Mouse (Mus musculus) Patski (cell line): ENCODE data around the gene Ppp1r12c. TPM values are rescaled to one million over a fixed set of nuclear protein-coding genes. Genes with fewer than 3 reads are reported as not detected.
A peak's percentile ranks its signal among the peaks of the same experiment; 100 is the strongest.

ENCODE experiments used
- ATAC-seq: fragments of 100-300 bp; one replicate; pipeline ENCODE4 v1.8.0; 2021
- CTCF ChIA-PET: fragments of 350-600 bp; sonication (Branson Sonifier 250); formaldehyde crosslinking; loops from one replicate; lab custom pipeline; 2022; ENCODE audit warnings: inconsistent platforms; lab: Charles Lee
- POLR2A ChIA-PET: fragments of 350-600 bp; sonication (Branson Sonifier 250); formaldehyde crosslinking; loops from one replicate; lab custom pipeline; 2022; ENCODE audit warnings: antibody characterized with exemption, inconsistent platforms; lab: Charles Lee
- DNase-seq: peaks from one replicate; pipeline ENCODE4 v3.0.0-alpha.2; 2011; ENCODE audit warnings: low read depth, low spot score
- H3K27me3 ChIP-seq: fragments of 371-371 bp; one replicate; pipeline ENCODE4 v1.5.1; 2021
- CTCF ChIP-seq: fragments of 100-300 bp; IDR thresholded peaks from one replicate; pipeline ENCODE4 v1.5.1; 2021
- in situ Hi-C: fragments of 300-500 bp; cut with MboI; formaldehyde crosslinking; loops from 3 replicates; pipeline ENCODE4 v1.11.1; 2018; ENCODE audit warnings: low pct_unique_long_range_greater_than_20kb, mixed read lengths
- polyA plus RNA-seq: library from polyadenylated mRNA; unstranded; gene quantifications from one replicate; pipeline ENCODE4 v1.2.3, GENCODE M21; 2021

Ppp1r12c gene
- polyA plus RNA-seq, 1 experiment from 2014 or later, result 85.2 TPM

DNA sequence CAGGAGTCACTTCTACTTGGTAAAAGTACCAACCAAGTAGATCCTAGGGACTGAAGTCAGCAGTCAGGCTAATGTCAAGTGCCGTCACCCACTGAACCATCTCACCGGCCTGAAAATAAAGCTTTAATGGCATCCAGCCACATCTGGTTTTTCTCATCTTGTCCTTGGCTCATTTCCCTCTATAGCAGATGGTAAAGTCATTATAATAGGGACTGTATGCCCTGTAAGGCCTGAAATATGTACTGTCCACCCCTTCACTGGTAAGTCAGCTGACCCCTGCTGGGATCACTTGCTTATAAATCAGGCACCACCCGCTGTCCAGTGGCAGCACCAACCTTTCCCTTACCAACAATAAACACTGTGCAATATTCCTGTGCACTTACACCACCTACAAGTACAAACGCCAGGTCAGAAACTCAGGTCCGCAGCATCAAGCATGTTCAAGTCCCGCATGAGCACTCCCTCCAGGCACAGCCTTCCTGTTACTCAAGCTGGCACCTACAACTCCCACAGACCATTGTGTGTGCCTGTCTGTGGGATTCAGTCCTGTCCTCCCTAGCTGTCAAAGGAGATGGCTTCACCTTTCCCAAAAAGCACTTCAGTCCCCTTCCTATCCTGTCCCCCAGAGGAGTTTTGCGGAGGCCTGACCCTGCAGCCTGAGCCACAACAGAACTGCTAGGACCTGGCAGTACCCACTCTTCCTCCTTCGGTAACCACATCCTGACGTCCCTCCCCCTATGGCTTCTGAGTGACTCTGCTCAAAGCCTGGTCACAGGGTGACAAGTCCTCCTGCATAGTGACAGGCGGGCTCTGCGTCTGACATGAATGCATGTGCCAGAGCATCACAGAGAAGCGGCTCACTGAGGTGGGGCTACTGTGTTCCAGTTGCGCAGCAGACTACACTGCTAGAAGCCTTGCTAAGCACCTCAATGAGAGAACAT, 8.9 kb downstream of the Ppp1r12c start:
- in situ Hi-C loops, result no loop called here
- DNase-seq (no peak), ATAC-seq (no peak)
- POLR2A ChIA-PET, result interaction anchor here (0.7 kb wide), 1 partner anchor 796 kb away, joined by 5 read pairs; no protein-coding TSS in a partner anchor
- H3K27me3 ChIP-seq, result no peaks in the 10 kb centered on the region
- TF ChIP-seq CTCF, result no peak
- CTCF ChIA-PET, result interaction anchor here (1.0 kb wide), 1 partner anchor 31 kb away, joined by 3 read pairs; the partner anchor contains the start of gene Tnni3

GRCm38 (mm10) chr7:4491308-4491707, 10.2 kb downstream of the Ppp1r12c start:
- POLR2A ChIA-PET, result interaction anchor here (1.1 kb wide), 1 partner anchor 10 kb away, joined by 3 read pairs; the partner anchor contains the start of gene Ppp1r12c
- CTCF ChIA-PET, result interaction anchor here (0.8 kb wide), 1 partner anchor 11 kb away, joined by 3 read pairs; no protein-coding TSS in a partner anchor
- DNase-seq (no peak), ATAC-seq (no peak)
- in situ Hi-C loops, result no loop called here
- no peak for TF ChIP-seq CTCF
- H3K27me3 ChIP-seq, result no peaks in the 10 kb centered on the region

GRCm38 (mm10) chr7:4482281-4482680, 19.2 kb downstream of the Ppp1r12c start:
- no peak for DNase-seq
- ChIA-PET POLR2A (no interaction called here), CTCF (no interaction called here)
- in situ Hi-C loops, result no loop called here
- TF ChIP-seq CTCF, result no peak
- no peaks in the 10 kb centered on the region for H3K27me3 ChIP-seq
- ATAC-seq, result peak; percentile 6

DNA sequence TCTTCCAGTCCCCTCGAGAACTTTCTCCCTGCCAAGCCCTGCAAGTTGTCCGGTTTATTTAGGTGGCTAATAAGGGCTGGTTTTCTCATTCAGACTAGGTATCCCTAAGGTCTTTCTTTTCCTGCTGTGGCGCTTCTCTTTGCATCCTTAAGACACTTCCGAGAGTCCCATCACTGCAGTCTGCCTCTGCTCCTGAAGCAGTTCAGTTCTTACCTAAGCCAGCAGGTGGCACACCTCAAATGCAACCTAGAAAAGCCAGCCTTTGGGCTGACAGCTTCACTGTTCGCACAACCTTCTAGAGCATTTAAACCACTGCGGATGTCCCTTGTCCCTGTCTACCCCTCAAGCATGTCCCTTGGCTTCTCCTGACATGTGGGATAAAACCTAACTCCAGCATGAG, 21.8 kb downstream of the Ppp1r12c start:
- no peak for ATAC-seq
- TF ChIP-seq CTCF, result no peak
- CTCF ChIA-PET, result interaction anchor here (0.8 to 4.4 kb wide), 3 partner anchors 12 to 22 kb away, joined by 3 to 12 read pairs (median 3); partner anchors contain the start of gene Ppp1r12c
- peaks cover 4% of the 10 kb centered on the region for H3K27me3 ChIP-seq
- DNase-seq, result no peak
- POLR2A ChIA-PET, result no interaction called here
- in situ Hi-C loops, result no loop called here

- CTCF ChIA-PET, result interaction anchor here (1.0 to 4.4 kb wide), 2 partner anchors 11 to 16 kb away, joined by 3 to 12 read pairs; no protein-coding TSS in a partner anchor
- DNase-seq (no peak), ATAC-seq (no peak)
- POLR2A ChIA-PET, result no interaction called here
- in situ Hi-C loops, result no loop called here
- TF ChIP-seq CTCF, result no peak
- peaks cover 4% of the 10 kb centered on the region for H3K27me3 ChIP-seq
Observed at GRCm38 (mm10) chr7:4478796-4479291, 22.6 kb downstream of the Ppp1r12c start.

DNA sequence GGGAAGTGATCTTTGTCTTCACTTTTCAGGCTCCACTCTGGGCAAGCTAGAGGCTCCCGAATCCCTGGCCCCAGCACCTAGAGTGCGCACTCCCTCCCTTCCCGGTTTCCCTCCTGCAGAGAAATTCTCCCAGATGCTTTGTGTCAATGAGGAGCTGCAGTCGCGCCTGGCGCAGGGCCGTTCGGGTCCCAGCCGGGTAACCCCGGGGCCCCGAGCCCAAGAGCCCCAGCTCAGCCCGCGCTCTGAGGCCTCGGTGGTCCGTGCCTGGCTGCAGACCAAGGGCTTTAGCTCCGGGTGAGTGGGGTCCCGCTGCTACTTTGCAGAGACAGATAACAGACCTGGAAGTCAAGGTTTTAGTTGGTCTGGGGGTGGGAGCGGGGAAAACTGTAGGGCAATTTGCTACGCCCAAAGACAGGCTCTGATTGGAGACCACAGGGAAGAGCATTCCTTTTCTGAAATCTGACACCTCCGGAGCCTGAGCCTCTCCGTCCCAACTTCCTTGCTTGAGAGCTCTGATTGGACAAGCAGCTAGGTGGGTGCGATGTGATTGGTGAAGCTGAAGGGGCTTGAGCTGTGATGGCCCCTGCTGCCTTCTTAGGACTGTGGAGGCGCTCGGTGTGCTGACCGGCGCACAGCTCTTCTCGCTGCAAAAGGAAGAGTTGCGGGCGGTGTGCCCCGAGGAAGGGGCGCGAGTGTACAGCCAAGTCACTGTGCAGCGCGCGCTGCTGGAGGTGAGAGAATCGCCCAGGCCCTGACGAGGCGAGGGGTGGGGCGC, 23.3 kb downstream of the Ppp1r12c start:
- TF ChIP-seq CTCF, result no peak
- in situ Hi-C loops, result no loop called here

DNA sequence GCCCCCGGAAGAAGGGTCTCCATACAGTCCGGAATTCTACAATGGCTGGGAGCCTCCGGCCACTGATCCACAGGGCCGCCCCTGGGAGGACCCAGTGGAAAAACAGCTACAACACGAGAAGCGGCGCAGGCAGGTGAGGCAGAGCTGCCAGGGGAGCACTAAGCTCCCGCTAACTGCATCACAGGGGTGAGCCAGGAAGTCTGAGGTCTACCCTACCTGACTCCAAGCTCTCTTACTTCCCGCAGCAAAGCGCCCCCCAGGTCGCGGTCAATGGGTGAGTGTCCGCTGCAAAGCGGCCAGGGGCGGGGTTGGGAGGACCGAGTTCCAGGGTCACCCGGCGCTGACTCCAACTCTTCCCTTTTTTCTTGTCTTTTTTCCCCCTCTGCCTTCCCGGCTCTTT, 27.5 kb downstream of the Ppp1r12c start:
- no peak for TF ChIP-seq CTCF
- ATAC-seq, result no peak
- in situ Hi-C loops, result no loop called here
- H3K27me3 ChIP-seq, result peaks cover 21% of the 10 kb centered on the region
- ChIA-PET CTCF (no interaction called here), POLR2A (no interaction called here)
- DNase-seq, result no peak

More for the DNA sequence above, 23.3 kb downstream of the Ppp1r12c start:
- ATAC-seq (no peak), DNase-seq (no peak)
- ChIA-PET CTCF (interaction anchor here (1.0 to 4.4 kb wide), 2 partner anchors 10 to 16 kb away, joined by 3 to 12 read pairs; no protein-coding TSS in a partner anchor), POLR2A (no interaction called here)
- H3K27me3 ChIP-seq, result peaks cover 4% of the 10 kb centered on the region

DNA sequence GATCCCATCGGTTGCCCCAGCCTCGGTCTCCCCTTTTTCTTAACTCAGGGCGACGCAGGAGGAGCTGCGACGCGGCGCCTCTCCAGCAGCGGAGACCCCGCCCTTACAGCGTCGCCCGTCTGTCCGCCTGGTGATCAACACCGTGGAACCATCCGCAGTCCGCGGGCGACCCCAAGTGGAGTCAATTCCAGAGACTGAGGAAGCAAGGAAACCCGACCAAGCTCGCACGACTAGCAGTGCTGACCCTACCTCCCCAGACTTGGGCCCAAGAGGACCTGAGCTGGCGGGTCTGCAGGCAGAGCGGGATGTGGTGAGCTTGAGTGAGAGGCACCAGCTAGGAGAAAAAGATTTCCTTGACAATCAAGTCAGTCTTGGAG, 30.3 kb downstream of the Ppp1r12c start:
- peak; percentile 93 for TF ChIP-seq CTCF
- ATAC-seq (peak; percentile 82), DNase-seq (no peak)
- CTCF ChIA-PET, result interaction anchor here (0.7 to 1.5 kb wide), 8 partner anchors 10 to 804 kb away, joined by 3 to 5 read pairs (median 3); no protein-coding TSS in a partner anchor
- POLR2A ChIA-PET, result no interaction called here
- in situ Hi-C loops, result no loop called here
- H3K27me3 ChIP-seq, result peaks cover 26% of the 10 kb centered on the region

- DNase-seq (no peak), ATAC-seq (peak; percentile 20)
- peaks cover 27% of the 10 kb centered on the region for H3K27me3 ChIP-seq
- POLR2A ChIA-PET, result no interaction called here
- CTCF ChIA-PET, result interaction anchor here (0.8 to 1.5 kb wide), 7 partner anchors 10 to 803 kb away, joined by 3 to 5 read pairs (median 3); no protein-coding TSS in a partner anchor
- TF ChIP-seq CTCF, result no peak
- in situ Hi-C loops, result no loop called here
Observed at GRCm38 (mm10) chr7:4470275-4471178, 31.0 kb downstream of the Ppp1r12c start.
